Mouse (Mus musculus) cerebellum, postnatal 10 days (tissue): ENCODE results near the gene Ercc6.
A peak's percentile ranks its signal among the peaks of the same experiment; 100 is the strongest.

ENCODE experiments used
- DNase-seq, 2 experiments: peaks; one replicate each; pipeline ENCODE4 v3.0.0; 2021; ENCODE audit warnings: mixed read lengths in 2 of 2

The Ercc6 gene

DNA sequence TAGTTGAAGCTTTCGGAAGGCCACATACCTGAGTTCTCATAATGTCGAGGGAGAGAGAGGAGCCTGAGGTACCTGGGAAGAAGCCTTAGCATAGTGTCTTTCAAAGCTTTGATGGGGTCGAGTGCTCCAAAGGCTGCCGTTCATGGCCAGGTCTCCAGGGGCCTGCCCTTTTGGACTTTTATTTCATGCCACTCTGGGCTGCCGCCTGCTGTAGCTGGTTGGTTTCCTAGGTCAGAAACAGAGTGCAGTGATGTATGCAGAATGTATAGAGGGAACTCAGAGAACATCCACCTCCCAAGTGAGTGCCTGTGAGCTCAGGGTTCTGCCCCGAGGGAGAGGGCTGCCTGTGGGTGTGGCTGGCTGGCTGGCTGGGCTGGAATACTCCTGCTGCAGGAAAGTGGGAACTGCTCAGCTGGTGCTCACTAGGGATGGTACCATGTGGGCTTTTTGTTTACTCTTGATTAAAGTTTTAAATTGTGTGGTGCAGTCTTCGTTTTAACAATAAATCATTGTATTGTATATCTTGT, 7.1 kb downstream of the Ercc6 start:
- DNase-seq = no peak

- no peak for DNase-seq
Measured at GRCm38 (mm10) chr14:32522336-32522735, 9.0 kb downstream of the Ercc6 start.

DNA sequence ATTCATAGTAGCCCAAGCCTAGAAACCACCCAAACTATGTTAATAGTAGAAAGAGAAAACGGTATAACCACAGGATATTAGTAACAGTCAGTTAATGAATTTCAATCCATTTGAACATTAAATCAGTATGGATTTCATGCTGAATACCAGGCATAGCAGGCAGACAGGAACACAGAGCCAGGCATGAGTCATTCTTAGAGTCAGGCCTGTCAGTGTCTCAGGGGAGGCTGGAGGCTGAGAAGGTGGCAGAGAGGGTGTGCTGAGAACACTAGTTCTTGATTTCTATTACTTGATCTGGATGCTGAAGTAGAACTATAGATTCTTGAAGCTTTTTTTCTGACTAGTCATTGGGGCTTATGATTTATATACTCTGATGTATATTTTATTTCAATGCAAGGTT, 10.8 kb downstream of the Ercc6 start:
- DNase-seq = no peak

GRCm38 (mm10) chr14:32525996-32526705, 12.8 kb downstream of the Ercc6 start:
- DNase-seq = peak; percentile 59 to 75

DNA sequence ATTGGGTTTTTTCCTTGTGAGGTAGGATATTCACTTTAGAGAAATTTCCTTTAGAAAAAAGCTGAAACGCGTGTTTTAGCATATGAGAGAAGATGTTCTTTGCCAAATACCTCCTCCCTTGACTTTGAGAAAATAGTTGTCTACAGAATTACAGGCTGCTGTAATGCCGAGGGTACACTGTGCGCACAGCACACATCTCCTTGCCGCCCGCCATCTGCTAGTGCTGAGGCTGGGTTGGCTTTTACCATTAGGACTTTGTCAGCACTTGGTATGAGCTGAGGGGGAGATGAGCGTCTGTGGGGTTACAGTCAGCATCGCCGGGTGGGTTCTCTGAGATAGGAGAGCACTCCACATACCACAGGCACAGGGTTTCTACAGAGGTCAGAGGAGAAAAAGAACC, 13.9 kb downstream of the Ercc6 start:
- DNase-seq = no peak

DNA sequence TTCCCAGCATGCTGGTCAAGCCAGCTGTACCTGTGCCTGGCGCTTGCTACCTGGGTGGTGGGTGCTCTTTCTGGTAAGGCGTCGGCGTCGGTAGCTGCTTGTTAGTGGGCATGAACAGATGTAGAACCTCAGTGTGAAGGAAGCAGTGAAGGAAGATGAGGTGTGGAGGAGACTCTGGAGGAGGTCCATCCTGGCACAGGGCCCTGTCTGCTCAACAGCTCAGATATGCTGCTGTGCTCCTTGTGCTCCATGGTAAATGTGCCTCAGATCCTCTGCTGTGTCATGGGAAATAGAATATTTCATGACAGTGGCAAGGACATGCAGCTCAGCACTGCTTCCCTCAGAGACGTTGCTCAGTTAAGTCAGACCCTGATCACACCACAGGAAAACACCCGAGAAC, 15.7 kb downstream of the Ercc6 start:
- peak; percentile 52 to 58 for DNase-seq

- peak; percentile 72 to 79 for DNase-seq
Measured at GRCm38 (mm10) chr14:32530896-32531295, 17.6 kb downstream of the Ercc6 start.

- peak; percentile 44 to 46 for DNase-seq
Measured at GRCm38 (mm10) chr14:32531371-32531770, 18.1 kb downstream of the Ercc6 start.

GRCm38 (mm10) chr14:32532381-32533147, 19.2 kb downstream of the Ercc6 start:
- no peak for DNase-seq

GRCm38 (mm10) chr14:32533148-32533520, 19.8 kb downstream of the Ercc6 start:
- DNase-seq = no peak

- no peak for DNase-seq
Measured at GRCm38 (mm10) chr14:32533656-32534055, 20.3 kb downstream of the Ercc6 start.

- peak in 1 of 2 experiments; percentile 40 for DNase-seq
Measured at GRCm38 (mm10) chr14:32534137-32534536, 20.8 kb downstream of the Ercc6 start.

DNA sequence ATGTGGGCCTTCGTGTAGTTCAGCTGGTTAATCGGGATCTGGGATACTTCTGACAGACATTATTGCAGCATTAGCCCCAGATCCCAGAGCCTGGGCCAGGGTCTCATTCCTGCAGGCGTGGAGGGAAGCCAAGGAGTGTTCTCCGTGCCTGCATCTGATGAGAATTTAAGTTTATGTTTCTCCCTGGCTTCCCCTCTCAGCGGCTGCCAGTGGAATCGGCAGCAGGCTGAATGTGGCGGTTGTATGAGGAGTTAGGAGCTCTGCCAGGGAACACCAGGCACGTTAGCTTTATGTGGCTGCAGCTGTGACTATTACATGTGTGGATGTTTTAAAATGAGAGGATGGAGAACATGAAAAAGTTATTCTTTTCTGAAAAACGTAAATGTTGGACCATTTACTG, 23.4 kb downstream of the Ercc6 start:
- peak in 1 of 2 experiments; percentile 25 for DNase-seq

DNA sequence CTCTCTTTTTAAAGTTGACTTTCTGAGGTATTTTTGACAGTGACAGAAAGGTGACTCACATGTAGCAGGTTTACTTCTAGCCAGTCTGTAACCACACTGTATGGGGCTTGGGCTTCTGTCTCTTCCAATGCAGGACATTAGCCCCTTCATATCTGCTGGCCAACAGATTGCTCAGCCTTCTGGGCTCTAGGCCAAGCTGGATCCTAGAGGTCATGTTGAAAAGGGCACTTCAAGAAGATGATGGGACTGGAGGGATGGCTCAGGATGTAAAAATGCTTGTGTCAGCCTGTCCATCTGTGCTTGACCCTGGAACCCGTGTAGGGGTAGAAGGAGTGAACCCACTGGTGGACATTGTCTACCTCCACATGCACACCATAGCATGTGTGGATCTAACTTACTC, 24.8 kb downstream of the Ercc6 start:
- DNase-seq = no peak

- no peak for DNase-seq
Measured at GRCm38 (mm10) chr14:32543075-32543474, 29.8 kb downstream of the Ercc6 start.

DNA sequence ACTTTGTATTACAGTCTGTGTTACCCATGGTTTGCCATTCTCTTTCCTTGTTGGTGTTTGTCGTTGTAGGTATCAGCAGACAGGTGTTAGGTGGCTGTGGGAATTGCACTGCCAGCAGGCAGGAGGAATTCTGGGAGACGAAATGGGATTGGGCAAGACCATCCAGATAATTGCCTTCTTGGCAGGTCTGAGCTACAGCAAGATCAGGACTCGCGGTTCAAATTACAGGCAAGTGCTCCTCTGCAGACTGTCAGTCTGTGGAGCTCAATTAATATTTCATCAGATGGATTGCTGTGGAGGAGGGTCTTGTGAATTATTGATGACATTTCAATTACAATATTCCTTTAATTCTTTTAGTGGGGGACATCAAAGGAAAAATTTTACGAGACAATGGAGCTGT, 33.4 kb downstream of the Ercc6 start:
- no peak for DNase-seq

GRCm38 (mm10) chr14:32551854-32552253, 38.5 kb downstream of the Ercc6 start:
- peak; percentile 39 for DNase-seq

GRCm38 (mm10) chr14:32553198-32553903, 40.0 kb downstream of the Ercc6 start:
- DNase-seq = no peak

- no peak for DNase-seq
Measured at GRCm38 (mm10) chr14:32554860-32555526, 41.7 kb downstream of the Ercc6 start.

GRCm38 (mm10) chr14:32561428-32561827, 48.1 kb downstream of the Ercc6 start:
- DNase-seq = no peak

DNA sequence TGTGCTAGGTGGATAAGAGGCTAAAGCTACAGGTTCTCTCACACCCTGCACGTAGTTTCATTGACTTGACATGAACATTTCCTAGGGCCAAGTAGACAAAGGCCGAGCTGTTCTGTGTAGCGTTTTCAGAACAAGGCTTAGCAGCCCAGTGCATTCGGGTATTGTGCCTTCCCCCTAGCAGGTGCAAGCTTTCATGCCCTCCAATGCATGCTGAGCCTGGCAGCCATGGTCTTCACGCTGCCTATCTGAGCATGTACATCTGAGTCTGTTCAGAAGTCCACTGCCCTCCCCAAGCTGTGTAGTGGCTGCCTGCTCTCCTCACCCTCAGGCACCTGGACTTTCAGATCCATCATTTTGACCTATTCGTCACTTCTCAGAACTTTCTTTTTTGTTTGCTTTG, 50.3 kb downstream of the Ercc6 start:
- peak; percentile 16 to 53 for DNase-seq

DNA sequence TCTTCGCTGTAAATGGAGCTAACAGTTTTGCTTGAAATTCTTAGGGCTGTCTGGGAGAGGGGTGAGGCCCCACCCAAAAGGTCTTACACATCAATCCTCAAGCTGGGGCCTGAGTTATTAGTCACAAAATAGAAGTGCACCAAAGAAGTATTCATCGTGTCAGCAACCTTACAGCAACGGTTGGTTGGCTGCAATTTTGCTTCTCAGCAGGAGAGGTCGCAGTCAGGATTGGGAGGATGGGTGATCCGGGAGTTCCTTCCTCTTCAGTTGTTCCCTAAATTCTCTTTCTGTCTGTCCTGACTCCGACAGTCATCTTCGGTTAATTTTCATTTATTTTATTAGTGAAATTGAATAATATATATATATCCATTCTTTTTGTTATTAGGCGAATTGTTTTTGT, 59.2 kb downstream of the Ercc6 start:
- DNase-seq = peak in 1 of 2 experiments; percentile 33

GRCm38 (mm10) chr14:32578420-32578819, 65.1 kb downstream of the Ercc6 start:
- no peak for DNase-seq
